Mouse (Mus musculus): ENCODE results near the gene Nenf. TPM values are rescaled to one million over a fixed set of nuclear protein-coding genes. Genes with fewer than 3 reads are reported as not detected.

The Nenf gene
- polyA plus RNA-seq, 1 experiment from 2014 or later: 98.5 TPM

DNA sequence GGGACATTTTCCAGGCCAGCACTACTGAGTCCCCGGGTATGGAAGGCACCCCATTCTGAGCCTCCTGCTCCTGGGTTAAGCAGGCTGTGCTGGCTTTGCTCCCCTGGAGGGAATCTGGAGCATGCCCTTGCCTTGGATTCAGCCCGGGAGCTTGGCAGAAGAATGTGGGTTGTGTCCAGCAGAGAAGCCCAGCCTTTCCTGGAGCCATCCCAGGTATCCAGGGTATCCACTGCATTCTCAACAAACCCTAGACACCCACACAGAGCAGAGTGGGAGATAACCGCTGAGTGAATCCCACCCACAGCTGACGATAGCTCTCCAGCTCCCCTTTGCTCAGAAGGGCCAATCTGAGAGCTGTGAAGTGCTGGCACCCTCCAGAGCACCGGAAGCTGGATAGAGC lies 21.5 kb downstream of the Nenf start:
- no peaks in the 10 kb centered on the region for H3K36me3 ChIP-seq
- no peaks in the 10 kb centered on the region for H3K9me3 ChIP-seq (replicated peaks)
- no peak overlapping the region for H3K9ac ChIP-seq
- H3K4me1 ChIP-seq: peaks cover 8% of the 10 kb centered on the region
- ATAC-seq (replicated peaks; ENCODE audit: low FRiP score): no peak; the same call in 1 of the 2 replicates
- WGBS: 70% methylated on average over 5 of the region's 5 CpGs
- H3K27ac ChIP-seq: no peak overlapping the region
- H3K27me3 ChIP-seq: no peaks in the 10 kb centered on the region
- no peak overlapping the region for H3K4me2 ChIP-seq
- no peak overlapping the region for H3K4me3 ChIP-seq (replicated peaks)

DNA sequence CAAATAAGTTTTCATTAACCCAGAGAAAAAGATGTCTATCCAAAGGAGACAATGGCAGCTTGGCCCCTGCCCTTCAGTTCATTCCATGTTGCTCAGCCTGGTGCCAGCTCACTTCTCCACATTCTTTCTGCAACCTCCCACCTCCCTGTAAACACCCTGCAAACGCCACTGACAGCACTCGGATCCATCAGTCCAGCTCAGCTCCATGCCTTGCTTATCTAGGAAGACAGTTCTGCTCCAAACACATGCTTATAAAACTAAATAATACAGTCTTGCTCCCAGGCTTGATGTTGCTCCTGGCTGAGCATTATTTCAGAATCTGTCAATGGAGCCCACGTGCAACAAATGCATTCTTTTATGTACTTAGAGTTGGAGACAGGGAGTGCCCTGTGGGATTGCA lies 22.2 kb downstream of the Nenf start:
- Histone ChIP-seq H3K9ac (no peak overlapping the region), H3K36me3 (no peaks in the 10 kb centered on the region), H3K4me2 (no peak overlapping the region), H3K27ac (no peak overlapping the region), H3K4me1 (peaks cover 8% of the 10 kb centered on the region), H3K9me3 (replicated peaks) (no peaks in the 10 kb centered on the region), H3K27me3 (no peaks in the 10 kb centered on the region), H3K4me3 (replicated peaks) (no peak overlapping the region)
- 40% methylated on average over 3 of the region's 3 CpGs for WGBS
- ATAC-seq (replicated peaks; ENCODE audit: low FRiP score): no peak

DNA sequence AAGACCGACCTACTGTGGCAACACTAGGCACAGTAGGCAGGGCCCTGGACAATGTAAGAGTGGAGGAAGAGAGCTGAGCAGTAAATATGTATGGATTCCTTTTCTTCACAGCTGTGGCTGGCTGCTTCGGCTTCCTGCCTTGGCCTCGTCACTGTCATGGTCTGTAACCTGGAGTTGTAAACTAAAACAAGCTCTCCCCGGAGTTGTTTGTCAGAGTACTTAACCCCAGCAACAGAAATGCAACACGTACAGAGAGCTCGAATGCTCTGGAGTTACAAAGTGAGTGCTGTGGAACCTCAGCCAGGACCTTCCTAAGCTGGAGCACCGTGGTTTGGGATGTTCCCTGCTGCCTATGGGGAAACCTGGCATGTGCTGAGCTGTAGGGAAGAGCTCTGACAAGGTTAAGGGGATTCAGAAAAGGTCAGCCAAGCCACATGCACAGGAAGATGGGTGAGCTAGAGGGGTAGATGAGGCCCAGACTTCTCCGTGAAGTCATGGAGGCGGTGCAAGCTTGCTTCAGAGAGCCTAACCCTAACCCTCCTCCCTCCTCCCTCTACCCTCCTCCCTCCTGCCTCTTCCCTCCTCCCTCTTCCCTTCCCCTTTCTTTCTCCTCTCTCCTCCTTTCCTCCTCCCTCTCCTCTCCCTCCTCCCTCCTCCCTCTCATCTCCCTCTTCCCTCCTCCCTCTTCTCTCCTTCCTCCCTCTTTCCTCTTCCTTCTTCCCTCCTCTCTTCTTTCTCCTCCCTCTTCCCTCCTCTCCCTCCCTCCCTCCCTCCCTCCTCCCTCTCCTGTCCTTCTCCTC lies 23.8 kb downstream of the Nenf start:
- Histone ChIP-seq H3K4me3 (replicated peaks) (no peak overlapping the region), H3K4me2 (no peak overlapping the region), H3K27me3 (no peaks in the 10 kb centered on the region), H3K27ac (peak overlapping the region; percentile 22; the same call in 1 of the 2 replicates), H3K9ac (no peak overlapping the region), H3K36me3 (no peaks in the 10 kb centered on the region), H3K9me3 (replicated peaks) (no peaks in the 10 kb centered on the region), H3K4me1 (peaks cover 8% of the 10 kb centered on the region)
- no peak for ATAC-seq (replicated peaks; ENCODE audit: low FRiP score)
- 39% methylated on average over 9 of the region's 9 CpGs for WGBS

DNA sequence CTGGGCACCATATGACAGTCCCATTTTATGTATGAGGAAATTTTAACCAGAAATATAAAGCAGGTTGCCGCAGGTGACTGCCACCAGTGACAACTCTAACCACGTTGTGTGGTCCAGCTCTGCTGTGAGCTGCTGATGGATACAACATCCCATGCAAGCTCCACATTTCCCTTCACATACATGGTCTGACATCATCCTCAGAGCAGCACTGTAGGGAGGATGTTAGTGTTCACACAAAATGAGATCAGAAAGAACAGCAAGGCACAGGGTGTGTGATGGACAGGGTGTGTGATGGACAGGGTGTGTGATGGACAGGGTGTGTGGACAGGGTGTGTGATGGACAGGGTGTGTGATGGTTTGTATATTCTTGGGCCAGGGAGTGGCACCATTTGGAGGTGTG lies 24.9 kb downstream of the Nenf start:
- ATAC-seq (replicated peaks; ENCODE audit: low FRiP score): no peak
- WGBS: 84% methylated on average over 2 of the region's 2 CpGs
- H3K4me1 ChIP-seq: peaks cover 8% of the 10 kb centered on the region
- no peak overlapping the region for H3K27ac ChIP-seq
- no peaks in the 10 kb centered on the region for H3K36me3 ChIP-seq
- no peaks in the 10 kb centered on the region for H3K9me3 ChIP-seq (replicated peaks)
- H3K9ac ChIP-seq: no peak overlapping the region
- no peak overlapping the region for H3K4me2 ChIP-seq
- H3K4me3 ChIP-seq (replicated peaks): no peak overlapping the region
- H3K27me3 ChIP-seq: no peaks in the 10 kb centered on the region

DNA sequence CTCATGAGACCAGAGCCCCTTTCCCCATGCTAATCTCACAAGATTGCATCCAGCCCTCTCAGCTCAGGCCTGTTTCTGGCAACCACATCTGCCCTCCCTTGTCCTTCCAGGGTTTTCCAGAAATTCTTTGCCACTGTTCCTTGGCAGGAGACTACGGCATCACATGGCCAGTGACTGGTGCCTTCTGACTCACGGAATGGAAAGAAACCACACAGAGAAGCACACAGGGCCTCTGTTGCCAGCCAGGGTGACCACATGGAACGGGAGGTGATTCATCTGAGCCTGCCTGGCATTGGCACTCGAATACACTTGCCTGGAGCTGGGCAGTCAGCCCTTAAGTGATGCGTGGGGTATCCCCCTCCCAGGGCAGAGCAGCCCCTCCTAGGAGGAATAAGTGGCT lies 25.6 kb downstream of the Nenf start:
- H3K27ac ChIP-seq: no peak overlapping the region
- WGBS: 68% methylated on average over 5 of the region's 5 CpGs
- H3K9me3 ChIP-seq (replicated peaks): no peaks in the 10 kb centered on the region
- H3K4me1 ChIP-seq: peaks cover 8% of the 10 kb centered on the region
- no peak overlapping the region for H3K4me2 ChIP-seq
- no peaks in the 10 kb centered on the region for H3K27me3 ChIP-seq
- no peak overlapping the region for H3K4me3 ChIP-seq (replicated peaks)
- H3K36me3 ChIP-seq: no peaks in the 10 kb centered on the region
- ATAC-seq (replicated peaks; ENCODE audit: low FRiP score): no peak
- no peak overlapping the region for H3K9ac ChIP-seq

DNA sequence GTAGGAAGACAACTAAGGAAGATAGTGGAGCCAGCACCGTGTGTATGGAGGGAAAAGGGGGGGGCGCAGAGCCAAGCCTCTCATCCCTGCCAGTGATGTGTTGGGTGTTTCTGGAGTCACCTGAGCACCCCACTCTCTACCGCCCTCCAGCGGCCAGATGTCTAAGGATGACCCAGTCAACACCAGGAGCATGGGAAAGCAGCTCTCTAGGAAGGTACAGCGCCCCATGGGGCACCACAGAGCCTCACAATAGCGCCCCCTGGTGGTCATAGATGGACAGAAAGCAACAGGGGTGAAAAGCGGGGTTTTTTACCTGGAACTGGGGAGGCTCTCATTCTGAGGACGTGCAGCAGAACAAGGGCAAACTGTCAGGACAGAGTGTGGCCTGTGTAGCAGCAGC lies 29.2 kb downstream of the Nenf start:
- no peak overlapping the region for H3K4me3 ChIP-seq (replicated peaks)
- peak; percentile 14; the same call in 1 of the 2 replicates for ATAC-seq (replicated peaks; ENCODE audit: low FRiP score)
- H3K36me3 ChIP-seq: no peaks in the 10 kb centered on the region
- H3K27ac ChIP-seq: no peak overlapping the region
- H3K9ac ChIP-seq: no peak overlapping the region
- H3K27me3 ChIP-seq: no peaks in the 10 kb centered on the region
- H3K4me1 ChIP-seq: no peaks in the 10 kb centered on the region; the same call in 1 of the 2 replicates
- no peak overlapping the region for H3K4me2 ChIP-seq
- 36% methylated on average over 8 of the region's 8 CpGs for WGBS
- H3K9me3 ChIP-seq (replicated peaks): no peaks in the 10 kb centered on the region

DNA sequence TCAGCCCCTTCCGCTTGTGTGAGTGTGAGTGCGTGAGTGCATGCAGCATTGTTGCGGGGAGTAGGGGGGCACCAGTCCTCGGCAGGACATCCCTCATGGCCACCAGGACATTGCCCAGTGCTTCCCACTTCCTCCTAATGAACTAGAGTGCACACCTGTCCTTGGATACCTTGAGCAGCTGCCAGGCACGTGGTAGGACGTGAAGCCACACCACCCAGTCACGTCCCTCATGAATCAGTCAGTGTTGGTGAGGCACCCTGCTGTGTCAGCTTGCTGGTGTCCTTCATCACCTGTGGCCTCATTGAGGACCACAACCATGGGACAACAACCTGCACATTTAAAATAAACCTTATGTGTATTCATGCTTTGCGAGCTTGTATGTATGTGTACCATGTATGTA lies 33.5 kb downstream of the Nenf start:
- 88% methylated on average over 8 of the region's 8 CpGs for WGBS
- Histone ChIP-seq H3K36me3 (no peaks in the 10 kb centered on the region), H3K9ac (no peak overlapping the region), H3K27ac (no peak overlapping the region), H3K4me2 (no peak overlapping the region), H3K4me3 (replicated peaks) (no peak overlapping the region), H3K4me1 (peaks cover 10% of the 10 kb centered on the region), H3K27me3 (no peaks in the 10 kb centered on the region), H3K9me3 (replicated peaks) (no peaks in the 10 kb centered on the region)
- no peak for ATAC-seq (replicated peaks; ENCODE audit: low FRiP score)

DNA sequence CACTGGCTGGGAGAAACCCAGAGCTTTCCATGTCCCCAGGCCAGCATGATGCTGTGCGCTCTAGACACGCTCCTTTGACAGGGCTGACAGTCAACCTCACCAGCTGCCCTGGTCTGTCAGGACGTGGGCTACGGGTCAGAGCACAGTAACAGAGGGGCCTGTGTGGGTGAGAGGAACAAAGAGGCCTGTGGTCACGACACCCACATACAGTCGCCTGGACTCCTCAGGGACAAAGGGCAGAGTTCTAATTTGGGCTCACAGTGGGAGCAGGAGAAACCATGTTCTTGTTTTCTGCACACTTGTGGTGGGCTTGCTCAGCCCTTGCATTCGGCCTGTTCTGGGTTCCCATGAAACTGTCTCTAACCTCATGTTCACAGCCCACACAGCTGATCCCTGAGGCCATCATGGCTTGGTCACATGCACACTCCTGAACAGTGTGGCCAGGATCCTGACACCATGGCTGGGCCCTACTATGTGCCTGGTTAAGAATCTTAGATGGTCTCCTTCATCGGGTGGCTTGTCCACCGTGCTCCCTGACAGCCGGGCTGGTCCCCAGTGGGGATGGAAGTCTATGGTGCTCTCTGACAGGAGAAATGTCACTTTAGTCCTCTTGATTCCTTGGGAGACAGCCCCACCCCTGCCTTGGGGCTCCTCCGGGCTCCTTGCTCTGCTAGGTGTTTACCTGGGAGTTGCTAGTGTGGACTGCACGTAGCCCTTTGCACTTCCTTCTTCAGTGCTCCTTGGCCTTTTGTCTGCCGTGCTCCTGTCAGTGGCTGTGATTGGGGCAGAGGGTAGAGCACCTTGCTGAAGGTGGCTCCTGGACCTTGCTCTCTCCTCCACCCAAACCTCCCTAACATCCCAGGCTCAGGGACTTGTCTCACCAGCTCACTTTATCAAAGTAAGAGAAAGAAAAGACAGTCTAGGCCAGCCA lies 34.6 kb downstream of the Nenf start:
- Histone ChIP-seq H3K4me2 (no peak overlapping the region), H3K27ac (no peak overlapping the region), H3K4me3 (replicated peaks) (no peak overlapping the region), H3K27me3 (no peaks in the 10 kb centered on the region), H3K36me3 (no peaks in the 10 kb centered on the region), H3K4me1 (peaks cover 10% of the 10 kb centered on the region), H3K9ac (no peak overlapping the region), H3K9me3 (replicated peaks) (no peaks in the 10 kb centered on the region)
- WGBS: 73% methylated on average over 13 of the region's 13 CpGs
- ATAC-seq (replicated peaks; ENCODE audit: low FRiP score): 0 out of 2 replicates have a peak, but pooled peaks have one; percentile 31

DNA sequence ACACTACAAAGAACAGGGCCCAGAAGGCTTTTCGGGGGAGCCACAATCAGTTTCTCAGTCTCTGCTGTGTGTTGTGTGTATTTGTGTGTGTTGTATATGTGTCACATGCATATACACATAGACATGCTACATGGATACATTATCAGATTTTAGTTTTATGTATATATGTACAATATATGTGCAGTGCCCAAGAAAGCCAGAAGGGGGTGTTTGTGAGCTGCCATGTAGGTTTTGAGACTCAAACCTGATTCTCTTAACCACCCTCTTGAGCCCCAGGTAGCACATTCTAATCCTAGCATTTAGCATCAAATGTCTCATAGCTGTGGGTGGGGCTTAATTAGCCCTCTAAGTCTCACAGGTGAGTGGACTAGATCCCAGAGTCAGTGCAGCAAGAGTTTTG lies 35.7 kb downstream of the Nenf start:
- ATAC-seq (replicated peaks; ENCODE audit: low FRiP score): no peak
- Histone ChIP-seq H3K4me3 (replicated peaks) (no peak overlapping the region), H3K9me3 (replicated peaks) (no peaks in the 10 kb centered on the region), H3K4me2 (no peak overlapping the region), H3K27me3 (no peaks in the 10 kb centered on the region), H3K4me1 (peaks cover 10% of the 10 kb centered on the region), H3K9ac (no peak overlapping the region), H3K27ac (no peak overlapping the region), H3K36me3 (no peaks in the 10 kb centered on the region)
- WGBS: 84% methylated on average over 1 of the region's 1 CpGs

DNA sequence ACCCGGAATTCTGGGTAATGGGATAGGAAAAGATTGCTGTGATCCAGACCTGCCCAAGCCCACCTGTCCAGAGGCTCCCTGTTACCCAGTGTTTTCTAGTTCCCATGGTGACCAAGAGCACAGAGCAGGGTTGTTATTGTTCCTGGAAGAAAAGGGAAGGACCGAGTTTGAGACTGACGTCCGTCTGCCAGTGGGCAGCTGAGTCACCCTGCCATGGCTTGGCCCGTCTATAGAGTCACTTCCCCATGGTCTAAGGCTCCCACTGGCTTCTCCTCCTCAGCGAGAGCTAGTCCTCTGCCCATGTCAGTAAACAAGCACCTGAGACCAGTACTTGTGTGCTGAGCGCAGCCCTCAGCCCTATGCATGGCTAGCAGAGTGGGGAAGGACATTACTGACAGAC lies 36.8 kb downstream of the Nenf start:
- Histone ChIP-seq H3K9ac (no peak overlapping the region), H3K4me1 (peaks cover 10% of the 10 kb centered on the region), H3K9me3 (replicated peaks) (no peaks in the 10 kb centered on the region), H3K36me3 (no peaks in the 10 kb centered on the region), H3K4me2 (no peak overlapping the region), H3K27ac (no peak overlapping the region), H3K4me3 (replicated peaks) (no peak overlapping the region), H3K27me3 (no peaks in the 10 kb centered on the region)
- ATAC-seq (replicated peaks; ENCODE audit: low FRiP score): no peak
- 64% methylated on average over 7 of the region's 7 CpGs for WGBS

DNA sequence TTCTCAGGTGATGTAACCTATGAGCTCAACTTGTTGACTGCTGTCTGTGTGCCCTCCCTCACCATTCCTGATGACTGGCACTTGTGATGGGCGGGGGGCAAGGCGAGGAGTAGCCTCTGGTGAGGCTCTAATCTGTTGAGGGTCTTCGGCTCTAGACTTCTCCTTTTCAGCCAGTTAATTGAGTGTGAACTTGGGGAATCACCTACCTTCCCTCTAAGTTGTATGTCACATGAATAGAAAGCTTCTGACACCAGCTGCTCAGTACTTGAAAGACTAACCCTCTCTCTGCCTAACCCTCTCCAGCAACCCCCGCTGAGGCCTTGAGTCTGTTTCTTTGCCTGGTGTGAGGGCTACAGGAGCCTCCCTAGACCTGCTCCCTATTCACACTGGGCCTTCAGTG lies 39.7 kb downstream of the Nenf start:
- 71% methylated on average over 4 of the region's 4 CpGs for WGBS
- no peak overlapping the region for H3K9ac ChIP-seq
- no peaks in the 10 kb centered on the region for H3K9me3 ChIP-seq (replicated peaks)
- no peaks in the 10 kb centered on the region for H3K36me3 ChIP-seq
- H3K27me3 ChIP-seq: no peaks in the 10 kb centered on the region
- ATAC-seq (replicated peaks; ENCODE audit: low FRiP score): no peak
- H3K4me3 ChIP-seq (replicated peaks): no peak overlapping the region
- no peak overlapping the region for H3K27ac ChIP-seq
- H3K4me1 ChIP-seq: peaks cover 10% of the 10 kb centered on the region
- no peak overlapping the region for H3K4me2 ChIP-seq

DNA sequence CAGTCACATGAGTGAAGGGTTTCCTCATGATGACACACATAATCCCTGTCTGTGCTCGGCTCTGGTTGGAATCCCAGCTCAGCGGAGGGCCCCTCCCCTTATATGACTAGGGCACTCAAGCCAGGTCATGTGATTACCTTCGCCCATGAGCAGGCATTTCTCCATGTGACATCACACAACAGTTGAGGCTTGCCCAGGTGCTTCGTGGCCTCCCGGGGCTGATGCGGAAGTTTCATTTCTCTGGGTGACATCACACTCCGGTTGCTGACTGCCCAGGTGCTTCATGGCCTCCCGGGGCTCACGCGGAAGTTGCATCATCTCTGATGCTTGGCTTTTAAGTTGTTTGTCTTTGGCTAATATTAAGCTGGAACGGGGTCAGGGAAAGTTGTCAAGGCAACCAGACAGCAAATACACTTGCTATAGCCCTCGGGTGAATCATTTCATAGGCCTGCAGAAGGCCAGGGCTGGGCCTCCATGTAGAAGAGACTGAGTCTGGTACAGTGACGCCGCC lies 40.4 kb downstream of the Nenf start:
- Histone ChIP-seq H3K27me3 (no peaks in the 10 kb centered on the region), H3K4me3 (replicated peaks) (no peak overlapping the region), H3K36me3 (no peaks in the 10 kb centered on the region), H3K4me2 (no peak overlapping the region), H3K9ac (no peak overlapping the region), H3K4me1 (peaks cover 10% of the 10 kb centered on the region), H3K27ac (no peak overlapping the region), H3K9me3 (replicated peaks) (no peaks in the 10 kb centered on the region)
- ATAC-seq (replicated peaks; ENCODE audit: low FRiP score): no peak
- 79% methylated on average over 14 of the region's 14 CpGs for WGBS
